Mouse (Mus musculus): Measurements from ENCODE around the gene Churc1. TPM values are rescaled to one million over a fixed set of nuclear protein-coding genes. Genes with fewer than 3 reads are reported as not detected.

The Churc1 gene
- polyA plus RNA-seq, 1 experiment = 62.0 TPM

DNA sequence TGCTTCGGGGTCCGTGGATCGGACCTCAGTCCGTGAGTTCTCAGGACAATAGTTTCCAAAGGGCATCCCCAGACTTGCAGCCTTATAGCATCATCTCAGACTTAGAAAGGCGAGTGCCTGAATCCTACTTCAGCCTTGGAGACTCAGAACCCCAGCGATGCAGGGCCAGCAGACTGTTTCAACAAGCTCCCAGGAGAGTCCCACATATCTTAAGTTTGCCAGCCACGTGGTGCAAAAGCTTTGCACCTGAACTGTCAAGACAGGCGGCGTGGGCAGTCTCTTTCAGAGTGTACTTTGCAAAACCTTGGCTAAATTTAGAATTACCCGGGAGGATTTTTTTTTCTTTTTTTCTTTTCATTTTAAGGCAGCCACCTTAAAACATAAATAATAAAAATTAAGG is 42.5 kb downstream of the Churc1 start:
- Histone ChIP-seq H3ac (ENCODE audit: control insufficient read depth, insufficient read length, low read depth) (no peak overlapping the region), H3K79me3 (ENCODE audit: low read depth) (no peaks in the 10 kb centered on the region), H3K4me3 (ENCODE audit: insufficient read depth, poor library complexity, severe bottlenecking) (no peak overlapping the region), H3K36me3 (ENCODE audit: control insufficient read depth, insufficient read depth) (no peaks in the 10 kb centered on the region), H3K27me3 (ENCODE audit: control insufficient read depth, insufficient read depth, insufficient read length) (no peaks in the 10 kb centered on the region), H3K79me2 (ENCODE audit: control insufficient read depth, insufficient read depth) (no peaks in the 10 kb centered on the region)
- TF ChIP-seq MYOG (IDR thresholded peaks at IDR 0.05; ENCODE audit: control insufficient read depth, extremely low read depth, insufficient read length) (no peak), MYOD1 (IDR thresholded peaks at IDR 0.05; ENCODE audit: control insufficient read depth, insufficient read length, low read depth) (no peak), FOSL1 (IDR thresholded peaks at IDR 0.05; ENCODE audit: insufficient read depth, low read length, poor library complexity, severe bottlenecking) (no peak), MAX (IDR thresholded peaks at IDR 0.05) (no peak), USF1 (IDR thresholded peaks at IDR 0.05; ENCODE audit: low read depth) (no peak), CTCF (IDR thresholded peaks at IDR 0.05; ENCODE audit: control insufficient read depth, insufficient read depth, insufficient read length) (no peak), CEBPB (IDR thresholded peaks at IDR 0.05; ENCODE audit: low read depth) (no peak)

DNA sequence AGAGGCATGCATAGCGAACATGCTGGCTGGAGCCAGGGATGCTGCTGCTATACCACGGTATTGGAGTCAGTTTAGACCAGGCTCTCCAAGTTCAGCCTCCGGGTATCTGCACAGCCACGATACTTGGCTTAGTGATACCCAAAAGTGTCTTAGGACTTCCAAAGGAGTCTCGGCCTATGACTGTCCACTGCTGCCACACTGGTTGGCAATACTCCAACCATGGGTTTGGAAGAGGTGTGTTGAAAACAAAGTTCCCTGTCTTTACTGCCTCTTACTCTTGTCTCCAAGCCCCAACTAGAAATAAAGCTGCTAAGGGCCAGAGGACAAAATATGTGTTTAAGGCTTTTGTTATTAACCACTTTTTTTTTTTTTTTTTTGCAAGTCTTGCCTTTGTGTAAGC is 45.2 kb downstream of the Churc1 start:
- Histone ChIP-seq H3K36me3 (ENCODE audit: control insufficient read depth, insufficient read depth) (no peaks in the 10 kb centered on the region), H3ac (ENCODE audit: control insufficient read depth, insufficient read length, low read depth) (no peak overlapping the region), H3K27me3 (ENCODE audit: control insufficient read depth, insufficient read depth, insufficient read length) (no peaks in the 10 kb centered on the region), H3K4me3 (ENCODE audit: insufficient read depth, poor library complexity, severe bottlenecking) (no peak overlapping the region), H3K79me3 (ENCODE audit: low read depth) (no peaks in the 10 kb centered on the region), H3K79me2 (ENCODE audit: control insufficient read depth, insufficient read depth) (no peaks in the 10 kb centered on the region)
- TF ChIP-seq CTCF (IDR thresholded peaks at IDR 0.05; ENCODE audit: control insufficient read depth, insufficient read depth, insufficient read length) (no peak), FOSL1 (IDR thresholded peaks at IDR 0.05; ENCODE audit: insufficient read depth, low read length, poor library complexity, severe bottlenecking) (no peak), MYOD1 (IDR thresholded peaks at IDR 0.05; ENCODE audit: control insufficient read depth, insufficient read length, low read depth) (no peak), MYOG (IDR thresholded peaks at IDR 0.05; ENCODE audit: control insufficient read depth, extremely low read depth, insufficient read length) (no peak), USF1 (IDR thresholded peaks at IDR 0.05; ENCODE audit: low read depth) (no peak), CEBPB (IDR thresholded peaks at IDR 0.05; ENCODE audit: low read depth) (no peak), MAX (IDR thresholded peaks at IDR 0.05) (no peak)

DNA sequence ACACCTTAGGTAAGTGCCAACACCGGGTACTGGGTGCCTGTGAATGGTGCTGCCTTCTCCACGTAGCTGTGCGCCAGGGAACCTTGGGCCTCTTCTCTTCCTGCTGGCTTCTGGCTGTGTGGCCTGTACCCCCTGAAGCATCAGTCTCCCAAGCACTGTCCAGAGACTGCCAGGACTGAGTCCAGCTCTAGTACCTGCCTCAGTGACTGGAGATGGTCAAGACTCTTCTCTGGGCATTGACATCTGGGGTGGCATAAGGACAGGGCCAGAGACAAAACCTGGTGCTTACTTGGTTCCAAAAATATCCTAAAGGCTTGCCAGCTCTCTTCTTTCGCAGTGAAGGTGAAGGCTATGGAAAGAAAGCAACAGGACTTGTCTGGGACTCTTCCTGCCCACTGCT is 45.7 kb downstream of the Churc1 start:
- no peaks in the 10 kb centered on the region for H3K79me3 ChIP-seq (ENCODE audit: low read depth)
- H3ac ChIP-seq (ENCODE audit: control insufficient read depth, insufficient read length, low read depth) = no peak overlapping the region
- no peak overlapping the region for H3K4me3 ChIP-seq (ENCODE audit: insufficient read depth, poor library complexity, severe bottlenecking)
- TF ChIP-seq USF1 (IDR thresholded peaks at IDR 0.05; ENCODE audit: low read depth) = no peak
- no peak for TF ChIP-seq CTCF (IDR thresholded peaks at IDR 0.05; ENCODE audit: control insufficient read depth, insufficient read depth, insufficient read length)
- no peak for TF ChIP-seq MYOG (IDR thresholded peaks at IDR 0.05; ENCODE audit: control insufficient read depth, extremely low read depth, insufficient read length)
- no peak for TF ChIP-seq CEBPB (IDR thresholded peaks at IDR 0.05; ENCODE audit: low read depth)
- H3K27me3 ChIP-seq (ENCODE audit: control insufficient read depth, insufficient read depth, insufficient read length) = no peaks in the 10 kb centered on the region
- H3K36me3 ChIP-seq (ENCODE audit: control insufficient read depth, insufficient read depth) = no peaks in the 10 kb centered on the region
- H3K79me2 ChIP-seq (ENCODE audit: control insufficient read depth, insufficient read depth) = no peaks in the 10 kb centered on the region

DNA sequence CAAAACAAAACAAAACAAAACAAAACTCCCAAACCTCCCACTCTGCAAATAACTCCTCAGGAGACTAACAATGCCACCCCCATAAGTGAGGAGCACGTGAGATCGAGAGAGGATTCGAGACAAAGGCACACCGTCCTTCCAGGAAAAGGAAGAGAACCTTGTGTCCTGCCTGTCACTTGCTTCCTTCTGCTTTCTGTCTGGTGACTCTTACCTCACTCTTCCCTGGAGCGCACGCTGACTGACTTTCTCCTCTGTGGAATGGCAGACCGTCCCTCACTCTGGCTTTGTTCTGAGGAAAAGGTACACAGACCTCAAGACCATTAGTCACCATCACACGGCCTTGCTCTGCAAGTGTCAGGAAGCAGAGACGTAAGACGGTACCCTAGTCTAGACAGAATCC is 48.2 kb downstream of the Churc1 start:
- Histone ChIP-seq H3K79me3 (ENCODE audit: low read depth) (no peaks in the 10 kb centered on the region), H3K27me3 (ENCODE audit: control insufficient read depth, insufficient read depth, insufficient read length) (no peaks in the 10 kb centered on the region), H3ac (ENCODE audit: control insufficient read depth, insufficient read length, low read depth) (no peak overlapping the region), H3K79me2 (ENCODE audit: control insufficient read depth, insufficient read depth) (no peaks in the 10 kb centered on the region), H3K4me3 (ENCODE audit: insufficient read depth, poor library complexity, severe bottlenecking) (no peak overlapping the region), H3K36me3 (ENCODE audit: control insufficient read depth, insufficient read depth) (no peaks in the 10 kb centered on the region)
- no peak for TF ChIP-seq MYOD1 (IDR thresholded peaks at IDR 0.05; ENCODE audit: control insufficient read depth, insufficient read length, low read depth)
- TF ChIP-seq MAX (IDR thresholded peaks at IDR 0.05) = no peak
- no peak for TF ChIP-seq CTCF (IDR thresholded peaks at IDR 0.05; ENCODE audit: control insufficient read depth, insufficient read depth, insufficient read length)
- no peak for TF ChIP-seq USF1 (IDR thresholded peaks at IDR 0.05; ENCODE audit: low read depth)

DNA sequence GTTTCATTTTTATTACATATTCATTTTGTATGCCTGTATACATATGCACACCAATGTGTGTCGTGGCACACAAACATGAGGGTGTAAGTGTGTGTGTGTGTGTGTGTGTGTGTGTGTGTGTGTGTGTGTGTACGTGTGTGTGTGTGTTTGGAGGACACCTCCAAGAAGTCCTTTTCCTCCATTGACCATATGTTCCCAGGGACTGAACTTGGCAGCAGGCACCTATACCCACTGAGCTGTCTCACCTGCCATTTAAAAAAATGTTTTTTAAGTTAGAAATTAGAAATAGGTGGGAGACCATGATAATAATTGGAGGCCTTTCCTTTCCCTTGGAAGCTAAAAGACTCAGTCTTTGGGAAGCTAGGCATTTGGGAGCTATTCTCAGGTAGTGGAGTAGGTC is 48.8 kb downstream of the Churc1 start:
- no peaks in the 10 kb centered on the region for H3K79me2 ChIP-seq (ENCODE audit: control insufficient read depth, insufficient read depth)
- no peak overlapping the region for H3K4me3 ChIP-seq (ENCODE audit: insufficient read depth, poor library complexity, severe bottlenecking)
- no peak overlapping the region for H3ac ChIP-seq (ENCODE audit: control insufficient read depth, insufficient read length, low read depth)
- TF ChIP-seq CTCF (IDR thresholded peaks at IDR 0.05; ENCODE audit: control insufficient read depth, insufficient read depth, insufficient read length) = no peak
- no peak for TF ChIP-seq MYOG (IDR thresholded peaks at IDR 0.05; ENCODE audit: control insufficient read depth, extremely low read depth, insufficient read length)
- no peak for TF ChIP-seq CEBPB (IDR thresholded peaks at IDR 0.05; ENCODE audit: low read depth)
- TF ChIP-seq MAX (IDR thresholded peaks at IDR 0.05) = no peak
- TF ChIP-seq MYOD1 (IDR thresholded peaks at IDR 0.05; ENCODE audit: control insufficient read depth, insufficient read length, low read depth) = no peak
- TF ChIP-seq USF1 (IDR thresholded peaks at IDR 0.05; ENCODE audit: low read depth) = no peak
- TF ChIP-seq FOSL1 (IDR thresholded peaks at IDR 0.05; ENCODE audit: insufficient read depth, low read length, poor library complexity, severe bottlenecking) = no peak
- H3K36me3 ChIP-seq (ENCODE audit: control insufficient read depth, insufficient read depth) = no peaks in the 10 kb centered on the region
- H3K27me3 ChIP-seq (ENCODE audit: control insufficient read depth, insufficient read depth, insufficient read length) = no peaks in the 10 kb centered on the region
- H3K79me3 ChIP-seq (ENCODE audit: low read depth) = no peaks in the 10 kb centered on the region

DNA sequence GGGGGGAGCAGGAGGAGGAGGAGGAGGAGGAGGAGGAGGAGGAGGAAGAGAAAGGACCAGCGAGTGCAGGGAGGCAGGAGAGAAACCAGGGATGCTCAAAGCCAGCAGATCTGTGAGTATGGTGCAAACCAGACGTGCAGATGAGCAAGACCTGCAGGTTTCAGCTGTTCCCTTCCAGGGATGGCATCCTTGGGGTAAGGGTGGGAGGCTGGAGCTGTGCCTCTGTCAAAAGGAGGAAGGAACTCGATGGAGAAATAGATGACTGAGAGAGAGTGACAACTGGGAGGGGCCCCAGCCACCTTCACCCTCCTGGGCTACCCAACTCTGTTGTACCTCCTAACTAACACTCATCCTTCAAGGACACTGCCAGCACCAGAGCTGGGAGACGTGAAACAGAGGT is 51.4 kb downstream of the Churc1 start:
- Histone ChIP-seq H3K79me2 (ENCODE audit: control insufficient read depth, insufficient read depth) (no peaks in the 10 kb centered on the region), H3ac (ENCODE audit: control insufficient read depth, insufficient read length, low read depth) (no peak overlapping the region), H3K27me3 (ENCODE audit: control insufficient read depth, insufficient read depth, insufficient read length) (peaks cover 3% of the 10 kb centered on the region), H3K36me3 (ENCODE audit: control insufficient read depth, insufficient read depth) (no peaks in the 10 kb centered on the region), H3K79me3 (ENCODE audit: low read depth) (no peaks in the 10 kb centered on the region), H3K4me3 (ENCODE audit: insufficient read depth, poor library complexity, severe bottlenecking) (no peak overlapping the region)
- TF ChIP-seq CEBPB (IDR thresholded peaks at IDR 0.05; ENCODE audit: low read depth) (no peak), CTCF (IDR thresholded peaks at IDR 0.05; ENCODE audit: control insufficient read depth, insufficient read depth, insufficient read length) (no peak), MYOG (IDR thresholded peaks at IDR 0.05; ENCODE audit: control insufficient read depth, extremely low read depth, insufficient read length) (no peak), FOSL1 (IDR thresholded peaks at IDR 0.05; ENCODE audit: insufficient read depth, low read length, poor library complexity, severe bottlenecking) (no peak)
